Mouse (Mus musculus) G1E-ER4 (cell line): ENCODE results near the gene Gata1. TPM values are rescaled to one million over a fixed set of nuclear protein-coding genes. Genes with fewer than 3 reads are reported as not detected.

Experiments
- GATA1 ChIP-seq: IDR thresholded peaks from one replicate; pipeline ENCODE4 v1.8.0; 2012; ENCODE audit warnings: low read length, inconsistent platforms
- polyA plus RNA-seq: library from polyadenylated mRNA; stranded (reverse); fragments of >175 nt; gene quantifications from 2 replicates; pipeline ENCODE4 v1.2.3, GENCODE M21; 2012

The Gata1 gene
- 1,486 and 2,392 TPM in 2 replicates for polyA plus RNA-seq

DNA sequence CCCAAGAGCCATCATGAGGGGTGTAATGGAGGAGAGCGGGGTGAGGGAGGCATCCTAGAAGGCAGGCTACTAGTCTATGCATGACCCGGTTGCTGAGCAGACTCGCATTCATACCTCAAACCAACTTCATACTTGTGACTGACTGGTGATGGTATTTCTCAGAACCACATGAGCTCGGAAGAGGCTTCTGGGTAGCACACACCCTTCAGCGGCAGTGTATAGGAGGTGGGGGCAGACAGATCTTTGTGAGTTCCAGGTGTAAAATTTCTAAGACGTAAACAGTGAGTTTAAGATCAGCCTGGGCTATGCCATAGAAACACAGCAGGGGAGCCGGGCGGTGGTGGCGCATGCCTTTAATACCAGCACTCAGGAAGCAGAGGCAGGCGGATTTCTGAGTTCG is at the start of gene Gata1:
Gata1 (minus strand) TSS at position 180 of the 400 bp plus-strand sequence.
- no peak for TF ChIP-seq GATA1

DNA sequence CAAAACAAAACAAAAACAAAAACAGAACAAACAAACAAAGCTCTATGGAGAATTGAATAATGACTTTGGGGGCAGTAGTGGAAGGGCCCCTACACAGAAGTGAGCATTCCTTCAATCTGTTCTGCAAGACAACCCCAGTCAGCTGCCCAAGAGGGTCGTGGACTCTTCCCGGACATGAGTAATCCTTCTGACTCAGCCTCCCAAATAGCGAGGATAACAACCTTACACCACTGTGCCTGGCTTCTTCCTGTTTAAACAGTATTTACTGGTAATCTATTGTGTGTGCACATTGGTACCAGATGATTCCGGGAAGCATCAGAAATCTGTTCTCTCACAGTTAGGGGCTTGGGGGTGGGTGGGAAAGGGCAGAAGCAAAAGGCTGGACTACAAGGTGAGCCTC is 48.9 kb upstream of the Gata1 start:
- TF ChIP-seq GATA1 = no peak

DNA sequence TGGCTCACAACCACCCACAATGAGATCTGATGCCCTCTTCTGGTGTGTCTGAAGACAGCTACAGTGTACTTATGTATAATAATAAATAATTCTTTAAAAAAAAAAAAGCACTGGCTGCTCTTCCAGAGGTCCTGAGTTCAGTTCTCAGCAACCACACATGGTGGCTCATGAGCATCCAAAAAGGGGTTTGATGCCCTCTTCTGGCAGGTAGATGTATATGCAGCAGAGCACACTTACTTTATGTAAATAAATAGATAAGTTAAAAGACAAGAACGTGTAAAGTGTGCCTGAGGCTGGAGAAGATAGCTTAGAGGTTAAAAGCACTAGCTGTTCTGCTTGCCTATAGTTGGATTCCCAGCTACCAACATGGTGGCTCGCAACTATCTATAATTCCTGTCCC is 46.9 kb upstream of the Gata1 start:
- no peak for TF ChIP-seq GATA1

DNA sequence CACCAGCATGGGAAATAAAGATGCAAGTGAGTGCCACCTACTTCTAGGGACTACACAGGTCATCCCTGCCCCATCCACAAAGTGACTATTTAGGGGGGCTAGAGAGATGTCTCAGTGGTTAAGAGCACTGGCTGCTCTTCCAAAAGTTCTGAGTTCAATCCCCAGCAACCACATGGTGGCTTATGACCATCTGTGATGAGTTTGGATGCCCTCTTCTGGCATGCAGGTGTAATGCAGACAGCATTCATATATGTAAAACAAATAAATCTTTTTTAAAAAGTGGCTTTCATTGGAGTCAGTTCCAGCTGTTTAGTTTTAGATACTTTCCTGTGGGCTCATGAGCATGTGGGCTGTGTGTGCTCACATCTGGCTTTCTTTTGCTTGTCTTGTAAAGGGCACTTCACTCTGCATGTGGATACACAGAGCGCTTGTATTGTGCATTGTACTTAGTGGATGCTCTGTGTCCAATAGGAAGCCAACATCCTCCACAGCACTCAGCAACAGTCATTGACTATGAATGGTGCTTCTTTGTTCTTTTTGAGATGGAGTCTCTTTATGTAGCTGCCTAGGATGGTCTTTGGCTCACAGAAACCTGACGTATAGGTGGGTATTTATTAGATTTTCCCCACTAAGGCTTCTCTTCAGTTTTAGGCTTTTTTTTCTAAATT is 42.4 kb upstream of the Gata1 start:
- no peak for TF ChIP-seq GATA1

DNA sequence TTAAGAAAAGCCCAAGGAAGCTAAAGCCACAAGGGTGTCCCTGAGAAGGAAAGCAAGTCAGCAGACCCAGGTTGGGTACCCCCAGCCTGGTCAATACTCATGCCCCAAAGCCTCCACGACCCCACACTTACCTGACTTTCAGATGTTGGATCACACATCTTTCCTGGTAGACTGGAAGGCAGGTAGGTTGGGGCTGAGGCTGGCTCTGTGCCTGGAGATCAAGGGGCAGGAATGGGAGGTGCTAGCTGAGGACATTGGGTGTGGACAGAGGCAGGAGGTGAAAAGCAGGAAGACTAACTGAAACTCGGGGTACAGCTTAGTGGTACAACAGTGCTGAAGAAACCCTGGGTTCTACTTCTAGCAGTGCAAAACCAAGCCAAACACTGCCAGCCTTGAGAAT is 40.4 kb upstream of the Gata1 start, which contains the start of gene Glod5:
Glod5 (minus strand) TSS at position 207 of the 400 bp plus-strand sequence.
- TF ChIP-seq GATA1 = no peak

DNA sequence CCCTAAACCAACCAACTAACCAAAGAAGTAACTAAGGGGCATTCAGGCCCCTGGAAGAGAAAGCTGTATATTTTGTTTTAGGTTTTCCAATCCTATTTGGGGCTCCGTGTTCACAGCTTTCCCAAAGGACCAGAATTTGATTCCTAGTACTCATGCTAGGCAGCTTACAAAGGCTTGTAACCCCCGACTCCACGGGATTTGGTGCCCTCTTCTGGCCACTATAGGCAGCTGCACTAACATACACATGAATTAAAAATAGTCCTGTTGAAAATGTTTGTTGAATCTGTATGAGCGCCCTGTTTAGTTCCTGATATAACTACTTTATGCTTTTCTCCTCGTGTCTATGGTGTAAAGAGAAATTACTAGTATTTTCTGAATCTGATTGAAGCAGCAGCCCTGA is 39.3 kb upstream of the Gata1 start:
- TF ChIP-seq GATA1 = no peak

DNA sequence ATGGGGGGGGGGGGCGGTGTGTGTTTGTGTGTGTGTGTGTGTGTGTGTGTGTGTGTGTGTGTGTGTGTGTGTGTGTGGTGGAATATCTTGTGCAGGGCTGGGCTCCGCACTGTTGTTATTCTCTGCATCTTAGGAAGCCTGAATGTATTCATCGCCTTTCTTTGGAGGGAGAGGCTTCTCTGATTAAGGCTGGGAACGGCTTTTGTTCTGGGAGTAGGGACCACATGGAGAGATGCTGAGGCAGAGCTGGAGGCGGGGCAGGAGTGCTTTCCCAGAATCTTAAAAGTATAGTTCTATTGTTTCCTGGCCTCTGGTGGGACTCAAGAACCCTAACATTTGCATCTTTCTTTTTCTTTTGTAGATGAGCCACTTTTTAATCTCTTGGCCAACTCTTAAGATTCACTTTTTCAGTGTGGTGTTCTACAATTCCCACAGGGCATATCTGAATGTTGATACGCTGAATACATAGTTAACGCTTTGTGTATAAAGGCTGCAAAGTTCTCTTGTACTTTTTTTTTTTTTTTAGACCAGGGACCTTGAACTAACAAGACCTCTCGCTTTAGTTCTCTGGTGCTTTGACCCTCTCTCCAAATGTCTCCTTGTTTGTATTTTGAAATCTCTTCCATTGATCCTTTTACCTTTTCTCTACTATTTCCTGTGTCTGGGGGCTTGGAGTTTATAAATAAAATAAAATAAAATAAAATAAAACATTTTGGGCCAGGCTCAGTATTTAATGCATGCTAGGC is 35.9 kb upstream of the Gata1 start:
- no peak for TF ChIP-seq GATA1

DNA sequence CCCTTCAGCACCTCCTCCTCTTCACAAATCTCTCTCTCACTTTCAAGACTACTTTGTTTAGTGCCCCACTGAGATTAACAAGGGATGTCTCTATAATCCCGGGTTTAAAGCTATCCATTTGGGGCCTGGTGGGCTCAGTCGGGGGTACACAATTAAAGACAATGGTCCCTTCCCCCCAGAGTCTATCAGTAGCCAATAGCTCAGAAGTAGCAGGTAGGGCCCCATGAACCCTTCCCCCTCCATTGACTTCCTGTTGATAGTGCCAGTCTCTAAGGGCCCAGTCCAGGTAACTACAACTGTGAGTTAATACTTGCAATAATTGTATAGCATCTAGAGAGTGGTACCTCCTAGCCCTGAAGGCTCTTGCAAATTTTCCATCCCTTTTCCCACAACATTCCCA is 35.3 kb upstream of the Gata1 start:
- TF ChIP-seq GATA1 = no peak

DNA sequence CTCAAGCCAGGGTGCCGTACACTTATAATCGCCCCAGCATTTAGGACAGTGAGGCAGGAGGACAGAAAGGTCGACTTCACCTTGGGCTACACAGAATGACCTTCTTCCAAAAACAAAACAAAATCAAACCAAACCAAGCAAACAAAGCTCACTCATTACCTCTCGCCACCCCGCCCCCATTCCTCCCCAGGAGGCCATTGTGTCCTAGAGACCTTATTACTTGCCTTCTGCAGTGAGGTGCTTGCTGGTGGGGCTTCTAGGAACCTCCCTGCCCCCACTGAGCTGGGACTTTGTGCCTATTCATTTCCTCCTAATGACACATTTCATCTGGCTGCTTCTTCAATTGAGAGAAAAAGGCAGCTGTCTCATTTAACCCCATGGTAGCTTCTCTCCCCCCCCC is 30.7 kb upstream of the Gata1 start:
- TF ChIP-seq GATA1 = no peak

DNA sequence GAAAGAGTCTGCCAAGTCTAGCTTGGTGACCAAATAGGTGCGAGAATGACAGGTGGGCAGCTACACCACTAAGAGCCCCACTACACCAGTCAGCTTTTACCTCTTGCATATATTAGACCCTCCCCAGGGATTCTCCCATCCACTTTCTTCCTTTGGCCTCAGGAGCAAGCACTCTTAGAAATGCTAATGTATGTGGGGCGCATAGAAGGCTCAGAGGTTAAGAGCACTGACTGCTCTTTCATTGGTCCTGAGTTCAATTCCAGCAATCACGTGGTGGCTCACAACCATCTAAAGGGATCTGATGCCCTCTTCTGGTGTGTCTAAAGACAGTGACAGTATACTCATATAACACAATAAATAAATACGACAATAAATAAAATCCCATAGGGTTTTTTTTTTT is 25.1 kb upstream of the Gata1 start:
- TF ChIP-seq GATA1 = no peak

DNA sequence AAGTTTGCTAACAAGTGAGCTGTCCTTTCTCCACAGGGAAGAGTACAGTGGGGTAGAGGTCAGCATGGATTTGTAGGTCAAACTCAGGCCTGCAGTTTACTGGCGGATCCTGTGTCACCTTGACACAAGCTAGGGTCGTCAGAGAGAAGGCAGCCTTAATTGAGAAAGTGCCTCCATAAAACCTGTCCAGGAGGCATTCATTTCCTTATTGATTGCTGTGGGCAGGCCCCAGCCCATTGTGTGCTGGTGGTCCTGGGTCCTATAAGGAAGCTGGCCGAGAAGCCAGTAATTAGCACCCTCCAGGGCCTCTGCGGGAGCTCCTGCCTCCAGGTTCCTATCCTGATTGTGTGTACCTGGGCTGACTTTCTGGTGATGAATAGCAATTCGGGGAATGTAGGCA is 24.1 kb upstream of the Gata1 start:
- no peak for TF ChIP-seq GATA1

DNA sequence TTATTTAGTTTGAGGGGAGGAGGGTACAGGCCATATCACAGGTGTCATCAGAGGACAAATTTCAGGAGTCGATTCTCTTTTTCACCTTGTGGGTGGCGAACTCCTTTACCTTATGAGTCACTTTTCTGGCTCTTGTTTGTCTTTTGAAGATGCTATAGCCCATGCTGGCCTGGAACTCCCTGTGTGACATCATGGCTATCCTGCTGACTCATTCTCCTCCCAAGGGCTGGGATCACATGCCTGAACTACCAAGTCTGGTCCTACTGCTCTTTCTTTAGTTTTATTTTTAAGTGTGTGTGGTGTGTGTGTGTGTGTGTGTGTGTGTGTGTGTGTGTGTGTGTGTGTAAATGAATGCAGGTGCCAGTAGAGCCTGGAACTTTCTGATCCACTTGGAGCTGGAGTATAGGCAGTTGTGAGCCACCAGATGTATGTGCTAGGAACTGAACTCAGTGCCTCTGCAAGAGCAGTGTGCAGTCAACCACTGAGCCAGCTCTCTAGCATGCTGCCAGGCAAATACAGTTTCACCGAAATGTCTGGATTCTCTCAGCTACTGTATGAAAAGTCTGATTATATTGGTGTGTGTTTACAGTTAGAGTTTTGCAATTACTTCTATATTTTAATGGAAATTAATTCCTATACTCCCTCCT is 22.8 kb upstream of the Gata1 start:
- no peak for TF ChIP-seq GATA1

DNA sequence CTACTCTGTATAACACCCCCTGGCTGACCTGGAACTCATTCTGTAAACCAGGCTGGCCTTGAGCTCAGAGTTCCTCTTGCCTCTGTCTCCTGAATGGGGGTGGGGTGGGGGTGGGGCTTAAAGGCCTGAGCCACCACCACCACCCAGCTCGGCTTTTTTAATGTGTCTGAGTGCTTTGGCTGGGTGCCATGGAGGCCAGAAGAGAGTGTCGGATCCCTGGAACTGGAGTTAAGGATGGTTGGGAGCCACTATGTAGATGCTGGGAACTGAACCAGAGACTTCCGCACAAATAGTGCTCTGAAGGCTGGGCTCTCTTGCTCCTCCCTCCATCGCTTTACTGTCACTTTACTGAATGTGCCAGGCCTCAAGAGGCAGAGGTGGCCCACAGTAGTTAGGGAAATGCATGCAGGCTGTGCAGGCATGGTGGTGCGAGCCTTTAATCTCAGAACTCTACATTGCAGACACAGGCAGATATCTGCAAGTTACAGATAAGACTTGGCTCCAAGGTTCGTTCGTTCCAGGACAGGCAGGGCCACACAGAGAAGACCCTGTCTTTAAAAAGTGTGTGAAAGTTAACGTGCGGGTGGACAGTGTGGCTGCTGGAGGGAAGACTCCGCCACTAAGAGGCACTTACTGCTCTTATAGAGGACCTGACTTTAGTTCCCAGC is 15.3 kb upstream of the Gata1 start:
- TF ChIP-seq GATA1 = peak; percentile 26

DNA sequence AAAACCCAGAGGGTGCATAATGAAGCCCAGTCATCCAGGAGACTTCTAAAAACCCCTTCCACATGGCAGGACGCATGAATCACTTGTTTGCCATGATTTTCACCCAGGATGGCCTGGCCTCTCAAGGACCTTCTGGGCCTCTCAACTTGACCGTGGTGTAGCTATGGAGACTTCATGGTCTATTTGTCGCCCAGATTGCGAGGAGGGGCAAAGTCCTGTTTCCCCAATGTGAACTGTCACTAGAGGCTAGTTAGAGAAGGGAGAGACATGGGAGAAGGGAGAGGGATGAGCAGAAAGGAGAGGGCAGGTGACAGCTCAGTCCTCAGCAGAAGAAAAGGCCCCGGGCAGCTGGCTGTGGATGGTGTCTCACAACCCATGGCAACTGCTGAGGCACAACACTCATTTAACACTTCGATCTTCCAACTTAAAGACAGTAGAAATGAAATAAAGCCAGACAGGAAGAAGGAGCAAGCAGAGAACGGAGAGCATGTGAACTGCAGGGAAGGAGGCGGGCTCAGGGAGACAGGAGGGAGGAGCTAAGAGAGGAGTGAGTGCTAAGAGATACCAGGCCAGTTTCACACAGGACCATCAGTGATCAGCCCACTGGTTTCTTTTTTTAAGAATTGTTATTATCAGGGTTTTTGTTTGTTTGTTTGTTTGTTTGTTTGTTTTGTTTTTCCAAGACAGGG is 14.7 kb upstream of the Gata1 start:
- TF ChIP-seq GATA1 = no peak

DNA sequence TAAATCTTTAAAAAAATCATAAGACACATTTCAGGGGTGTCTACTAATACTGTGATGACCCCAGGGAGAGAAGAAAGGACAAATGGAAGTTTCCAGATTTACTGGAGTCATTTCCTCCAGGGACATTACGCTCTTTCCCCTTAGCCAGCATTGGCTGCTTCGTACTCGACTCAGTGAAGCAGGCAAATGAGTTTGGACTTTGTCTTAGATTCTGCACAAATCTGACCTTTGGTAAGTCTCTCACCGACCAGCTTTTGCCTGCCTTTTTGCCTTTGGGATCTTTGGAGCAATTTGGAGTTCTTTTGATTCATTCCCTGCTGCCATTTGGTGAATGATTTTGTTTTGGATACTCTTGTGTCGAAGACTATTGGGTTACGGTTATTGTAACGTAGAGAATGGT is 3.5 kb upstream of the Gata1 start:
- no peak for TF ChIP-seq GATA1
